Mouse (Mus musculus) megakaryocyte, embryonic 14.5 days (primary cell): Measurements from ENCODE around the gene Gm37240. TPM values are rescaled to one million over a fixed set of nuclear protein-coding genes. Genes with fewer than 3 reads are reported as not detected.

ENCODE experiments used
- H3K27me3 ChIP-seq: replicated peaks from 2 replicates; pipeline ENCODE3; 2012; ENCODE audit warnings: inconsistent platforms
- H3K36me3 ChIP-seq: replicated peaks from 2 replicates; pipeline ENCODE3; 2012; ENCODE audit warnings: low read length, inconsistent platforms, mixed read lengths
- H3K4me1 ChIP-seq: 2 replicates; pipeline ENCODE4 v1.6.1; 2012; ENCODE audit warnings: inconsistent platforms
- H3K4me3 ChIP-seq: replicated peaks from 2 replicates; pipeline ENCODE3; 2012; ENCODE audit warnings: moderate library complexity, mild to moderate bottlenecking, inconsistent platforms
- H3K9me3 ChIP-seq: 2 replicates; pipeline ENCODE4 v1.6.1; 2012; ENCODE audit warnings: inconsistent platforms
- FLI1 ChIP-seq: IDR thresholded peaks from 2 replicates; pipeline ENCODE4 v1.6.1; 2012; ENCODE audit warnings: low read length, inconsistent platforms, mixed read lengths
- GATA1 ChIP-seq: IDR thresholded peaks from 3 replicates; pipeline ENCODE4 v1.6.1; 2012; ENCODE audit warnings: mixed read lengths, low read length, inconsistent platforms, borderline replicate concordance
- polyA plus RNA-seq: library from polyadenylated mRNA; stranded (reverse); fragments of >175 nt; gene quantifications from 2 replicates; pipeline ENCODE4 v1.2.3, GENCODE M21; 2012; ENCODE audit warnings: low replicate concordance; ENCODE audit not compliant: insufficient read depth

Gene Gm37240
- polyA plus RNA-seq, 1 experiment = not detected

- TF ChIP-seq GATA1 (no peak), FLI1 (no peak)
- Histone ChIP-seq H3K9me3 (no peaks in the 10 kb centered on the region), H3K4me3 (no peak overlapping the region), H3K4me1 (no peaks in the 10 kb centered on the region), H3K36me3 (no peaks in the 10 kb centered on the region), H3K27me3 (no peaks in the 10 kb centered on the region)
Observed at GRCm38 (mm10) chr3:85117014-85117413, 770.3 kb downstream of the Gm37240 start.

GRCm38 (mm10) chr3:85115959-85116543 lies 771.3 kb downstream of the Gm37240 start:
- Histone ChIP-seq H3K4me1 (no peaks in the 10 kb centered on the region), H3K36me3 (no peaks in the 10 kb centered on the region), H3K4me3 (no peak overlapping the region), H3K27me3 (no peaks in the 10 kb centered on the region), H3K9me3 (no peaks in the 10 kb centered on the region)
- no peak for TF ChIP-seq FLI1
- no peak for TF ChIP-seq GATA1

- TF ChIP-seq GATA1 (no peak), FLI1 (no peak)
- Histone ChIP-seq H3K9me3 (no peaks in the 10 kb centered on the region), H3K36me3 (no peaks in the 10 kb centered on the region), H3K27me3 (no peaks in the 10 kb centered on the region), H3K4me3 (no peak overlapping the region), H3K4me1 (no peaks in the 10 kb centered on the region)
Observed at GRCm38 (mm10) chr3:85113565-85113964, 773.8 kb downstream of the Gm37240 start.

- Histone ChIP-seq H3K36me3 (no peaks in the 10 kb centered on the region), H3K9me3 (no peaks in the 10 kb centered on the region), H3K4me3 (no peak overlapping the region), H3K27me3 (no peaks in the 10 kb centered on the region), H3K4me1 (no peaks in the 10 kb centered on the region)
- TF ChIP-seq GATA1 = no peak
- TF ChIP-seq FLI1 = no peak
Observed at GRCm38 (mm10) chr3:85110762-85111161, 776.6 kb downstream of the Gm37240 start.

- TF ChIP-seq GATA1 = no peak
- no peak for TF ChIP-seq FLI1
- Histone ChIP-seq H3K4me1 (no peaks in the 10 kb centered on the region), H3K27me3 (no peaks in the 10 kb centered on the region), H3K9me3 (no peaks in the 10 kb centered on the region), H3K36me3 (no peaks in the 10 kb centered on the region), H3K4me3 (no peak overlapping the region)
Observed at GRCm38 (mm10) chr3:85109221-85109620, 778.1 kb downstream of the Gm37240 start.

GRCm38 (mm10) chr3:85108396-85108795 lies 778.9 kb downstream of the Gm37240 start:
- Histone ChIP-seq H3K4me3 (no peak overlapping the region), H3K9me3 (no peaks in the 10 kb centered on the region), H3K4me1 (no peaks in the 10 kb centered on the region), H3K36me3 (no peaks in the 10 kb centered on the region), H3K27me3 (no peaks in the 10 kb centered on the region)
- TF ChIP-seq FLI1 (no peak), GATA1 (no peak)

GRCm38 (mm10) chr3:85106956-85107355 lies 780.4 kb downstream of the Gm37240 start:
- no peak for TF ChIP-seq FLI1
- no peak for TF ChIP-seq GATA1
- Histone ChIP-seq H3K27me3 (no peaks in the 10 kb centered on the region), H3K4me3 (no peak overlapping the region), H3K9me3 (no peaks in the 10 kb centered on the region), H3K4me1 (no peaks in the 10 kb centered on the region), H3K36me3 (no peaks in the 10 kb centered on the region)

GRCm38 (mm10) chr3:85104301-85104700 lies 783.0 kb downstream of the Gm37240 start:
- Histone ChIP-seq H3K9me3 (0 out of 2 replicates have a peak, but pooled peaks cover 6% of the 10 kb centered on the region), H3K4me1 (no peaks in the 10 kb centered on the region), H3K4me3 (no peak overlapping the region), H3K27me3 (no peaks in the 10 kb centered on the region), H3K36me3 (no peaks in the 10 kb centered on the region)
- TF ChIP-seq FLI1 (no peak), GATA1 (no peak)

GRCm38 (mm10) chr3:85080882-85081558 lies 806.3 kb downstream of the Gm37240 start:
- H3K27me3 ChIP-seq = peaks cover 3% of the 10 kb centered on the region
- H3K4me3 ChIP-seq = no peak overlapping the region
- peaks cover 7% of the 10 kb centered on the region; the same call in 1 of the 2 replicates for H3K9me3 ChIP-seq
- TF ChIP-seq GATA1 (no peak), FLI1 (no peak)
- no peaks in the 10 kb centered on the region for H3K4me1 ChIP-seq
- no peaks in the 10 kb centered on the region for H3K36me3 ChIP-seq

- Histone ChIP-seq H3K9me3 (0 out of 2 replicates have a peak, but pooled peaks cover 4% of the 10 kb centered on the region), H3K36me3 (no peaks in the 10 kb centered on the region), H3K4me1 (no peaks in the 10 kb centered on the region), H3K27me3 (no peaks in the 10 kb centered on the region), H3K4me3 (no peak overlapping the region)
- no peak for TF ChIP-seq GATA1
Observed at GRCm38 (mm10) chr3:85064113-85064512, 823.2 kb downstream of the Gm37240 start.

GRCm38 (mm10) chr3:85060153-85060552 lies 827.2 kb downstream of the Gm37240 start:
- TF ChIP-seq GATA1 (no peak), FLI1 (no peak)
- Histone ChIP-seq H3K27me3 (no peaks in the 10 kb centered on the region), H3K4me1 (no peaks in the 10 kb centered on the region), H3K36me3 (no peaks in the 10 kb centered on the region), H3K4me3 (no peak overlapping the region), H3K9me3 (0 out of 2 replicates have a peak, but pooled peaks cover 4% of the 10 kb centered on the region)
